Mouse (Mus musculus): ENCODE measurements around the gene P2rx5.

DNA sequence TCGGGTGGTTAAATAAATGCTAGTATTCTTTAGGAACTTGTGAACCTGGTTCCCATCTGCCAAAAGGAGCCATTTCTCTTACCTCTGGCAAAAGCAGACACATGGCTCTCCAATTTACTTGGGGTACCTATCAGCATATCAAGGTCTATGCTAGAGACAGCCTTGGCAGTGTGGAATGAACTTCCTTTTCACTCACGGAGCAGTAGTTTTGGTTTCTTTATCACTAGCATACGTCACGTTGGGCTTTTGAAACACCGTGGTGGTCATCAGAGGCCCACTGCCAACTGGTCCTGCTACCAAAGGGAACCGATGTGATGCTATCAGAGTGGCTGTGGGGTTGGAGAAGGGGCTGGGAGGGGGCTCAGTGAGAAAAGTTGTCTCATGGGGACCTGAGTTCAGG is 27.2 kb upstream of the P2rx5 start:
- no peak for TF ChIP-seq CTCF (IDR thresholded peaks at IDR 0.05; ENCODE audit: control insufficient read depth, insufficient read depth, insufficient read length)
- no peak for TF ChIP-seq USF1 (IDR thresholded peaks at IDR 0.05; ENCODE audit: low read depth)
